Mouse (Mus musculus) embryo, embryonic 11.5 days (tissue): ENCODE results near the gene Ggt7.
A peak's percentile ranks its signal among the peaks of the same experiment; 100 is the strongest.
"Not testable (repeated sequence)": the region's sequence is repeated elsewhere in the genome, so short reads cannot be mapped to it uniquely, and the experiment has no call there.

Source experiments
- DNase-seq: peaks from one replicate; pipeline ENCODE4 v3.0.0-alpha.2; 2012; ENCODE audit warnings: low read depth, low spot score

The Ggt7 gene

DNA sequence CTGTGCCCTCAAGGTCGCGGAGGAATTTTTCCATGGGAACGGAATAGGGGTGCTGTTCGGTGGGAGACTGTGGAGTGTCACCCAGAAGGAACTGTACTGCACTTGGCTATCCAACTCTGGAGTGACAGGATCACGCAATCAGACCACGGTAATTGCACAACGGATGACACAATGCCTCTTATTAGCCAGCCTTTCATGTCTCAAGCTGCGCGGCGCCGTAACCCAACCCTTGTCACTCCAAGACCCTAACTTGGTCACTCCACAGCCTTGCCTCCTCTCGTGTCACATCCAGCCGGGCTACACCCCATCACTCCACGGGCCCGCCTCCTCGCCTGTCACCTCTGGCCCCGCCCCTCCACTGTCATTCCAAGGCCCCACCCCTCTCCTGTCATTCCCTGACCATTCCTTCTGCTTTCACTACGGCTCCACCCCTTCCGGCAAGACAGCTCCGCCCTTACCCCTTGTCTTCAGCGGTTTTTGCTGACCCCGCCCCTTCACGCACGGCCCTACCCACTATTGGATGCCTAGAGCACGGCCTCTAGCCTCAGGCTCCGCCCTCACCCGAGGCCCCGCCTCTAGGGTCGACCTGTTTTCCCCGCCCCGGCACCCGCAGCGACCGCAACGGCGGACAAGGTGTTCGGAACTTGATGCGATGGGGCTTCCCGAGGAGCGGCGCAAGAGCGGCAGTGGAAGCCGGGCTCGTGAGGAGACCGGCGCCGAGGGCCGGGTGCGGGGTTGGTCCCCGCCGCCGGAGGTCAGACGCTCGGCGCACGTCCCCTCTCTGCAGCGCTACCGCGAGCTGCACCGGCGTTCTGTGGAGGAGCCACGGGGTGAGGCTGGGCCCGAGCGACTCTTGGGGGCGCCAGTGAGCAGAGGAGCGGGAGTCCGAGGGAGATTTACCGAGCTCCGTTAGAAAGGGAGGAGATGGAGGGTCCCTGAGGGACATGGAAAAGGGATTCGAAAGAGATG, at the start of gene Ggt7, which contains the start of gene Acss2:
Ggt7 (minus strand) TSS at position 783 of the 969 bp plus-strand sequence.
Acss2 (plus strand) TSS at position 494 of the 969 bp plus-strand sequence.
- DNase-seq: peak; percentile 95

GRCm38 (mm10) chr2:155567751-155568150, 49.7 kb upstream of the Ggt7 start:
- DNase-seq: no peak

GRCm38 (mm10) chr2:155562934-155563333, 44.9 kb upstream of the Ggt7 start:
- no peak for DNase-seq

GRCm38 (mm10) chr2:155562209-155562608, 44.2 kb upstream of the Ggt7 start:
- DNase-seq: no peak

- DNase-seq: no peak
Observed at GRCm38 (mm10) chr2:155554426-155554985, 36.5 kb upstream of the Ggt7 start.

DNA sequence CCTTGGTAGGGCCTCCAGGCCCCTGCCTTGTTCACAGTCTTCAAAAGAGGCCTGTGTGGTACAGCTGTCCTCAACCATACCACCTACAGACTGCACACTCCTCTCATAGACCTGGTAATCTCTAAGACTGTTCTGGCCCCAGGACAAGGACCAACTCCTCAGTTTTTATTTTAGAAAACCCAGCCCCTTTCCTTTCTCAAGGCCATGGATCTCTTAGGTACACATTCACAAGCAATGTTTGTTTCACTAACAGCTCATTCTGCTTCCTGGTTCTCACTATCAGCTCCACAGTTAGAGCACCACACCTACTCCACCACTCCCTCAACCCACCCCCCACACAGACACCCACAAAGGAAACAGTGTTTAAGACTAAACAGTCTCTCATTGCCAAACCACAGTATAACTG, 34.9 kb upstream of the Ggt7 start:
- no peak for DNase-seq

GRCm38 (mm10) chr2:155552336-155552735, 34.3 kb upstream of the Ggt7 start:
- DNase-seq: no peak

- DNase-seq: no peak
Observed at GRCm38 (mm10) chr2:155546955-155547354, 28.9 kb upstream of the Ggt7 start.

- no peak for DNase-seq
Observed at GRCm38 (mm10) chr2:155540822-155541458, 22.9 kb upstream of the Ggt7 start.

DNA sequence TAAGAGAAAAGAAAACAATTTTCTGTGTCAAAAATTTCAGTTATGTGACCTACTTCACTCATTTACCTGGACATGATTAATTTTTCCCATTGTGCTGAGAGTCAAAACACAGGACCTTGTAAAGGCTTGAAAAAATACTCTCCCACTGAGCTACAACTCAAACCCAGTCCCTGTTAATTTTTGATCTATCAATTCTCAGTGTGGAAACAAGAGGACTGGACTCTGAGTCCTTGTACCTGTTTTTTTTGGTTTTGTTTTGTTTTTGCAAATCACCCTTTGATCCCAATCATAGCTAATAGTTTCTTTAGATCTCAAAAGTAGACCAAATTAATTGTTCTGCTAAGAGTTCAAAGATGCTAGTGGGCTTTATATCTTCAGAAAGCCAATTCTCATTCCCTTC, 21.7 kb upstream of the Ggt7 start:
- DNase-seq: no peak

DNA sequence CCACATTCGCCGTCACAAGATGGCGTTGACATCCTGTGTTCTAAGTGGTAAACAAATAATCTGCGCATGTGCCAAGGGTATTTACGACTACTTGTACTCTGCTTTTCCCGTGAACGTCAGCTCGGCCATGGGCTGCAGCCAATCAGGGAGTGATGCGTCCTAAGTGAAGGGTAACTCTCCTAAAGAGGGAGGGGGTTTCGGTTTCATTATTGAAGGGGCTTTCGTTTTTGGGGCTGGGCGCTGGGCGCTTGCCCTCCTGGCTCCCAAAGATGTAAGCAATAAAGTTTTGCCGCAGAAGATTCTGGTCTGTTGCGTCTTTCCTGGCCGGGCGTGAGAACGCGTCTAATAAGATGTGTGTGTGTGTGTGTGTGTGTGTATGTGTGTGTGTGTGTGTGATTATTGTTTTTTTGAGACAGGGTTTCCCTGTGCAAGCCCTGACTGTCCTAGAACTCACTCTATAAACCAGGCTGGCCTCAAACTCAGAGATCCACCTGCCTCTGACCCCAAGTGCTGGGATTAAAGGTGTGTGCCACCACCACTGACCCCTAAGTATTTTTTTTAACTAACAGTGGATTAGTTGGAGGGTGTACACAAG, 20.5 kb upstream of the Ggt7 start:
- DNase-seq: not testable (repeated sequence)

- no peak for DNase-seq
Observed at GRCm38 (mm10) chr2:155537761-155538462, 19.9 kb upstream of the Ggt7 start.

- DNase-seq: no peak
Observed at GRCm38 (mm10) chr2:155536292-155536691, 18.3 kb upstream of the Ggt7 start.

GRCm38 (mm10) chr2:155527367-155527766, 9.3 kb upstream of the Ggt7 start:
- no peak for DNase-seq

GRCm38 (mm10) chr2:155524378-155524777, 6.3 kb upstream of the Ggt7 start:
- DNase-seq: no peak

GRCm38 (mm10) chr2:155523706-155524105, 5.7 kb upstream of the Ggt7 start:
- no peak for DNase-seq

DNA sequence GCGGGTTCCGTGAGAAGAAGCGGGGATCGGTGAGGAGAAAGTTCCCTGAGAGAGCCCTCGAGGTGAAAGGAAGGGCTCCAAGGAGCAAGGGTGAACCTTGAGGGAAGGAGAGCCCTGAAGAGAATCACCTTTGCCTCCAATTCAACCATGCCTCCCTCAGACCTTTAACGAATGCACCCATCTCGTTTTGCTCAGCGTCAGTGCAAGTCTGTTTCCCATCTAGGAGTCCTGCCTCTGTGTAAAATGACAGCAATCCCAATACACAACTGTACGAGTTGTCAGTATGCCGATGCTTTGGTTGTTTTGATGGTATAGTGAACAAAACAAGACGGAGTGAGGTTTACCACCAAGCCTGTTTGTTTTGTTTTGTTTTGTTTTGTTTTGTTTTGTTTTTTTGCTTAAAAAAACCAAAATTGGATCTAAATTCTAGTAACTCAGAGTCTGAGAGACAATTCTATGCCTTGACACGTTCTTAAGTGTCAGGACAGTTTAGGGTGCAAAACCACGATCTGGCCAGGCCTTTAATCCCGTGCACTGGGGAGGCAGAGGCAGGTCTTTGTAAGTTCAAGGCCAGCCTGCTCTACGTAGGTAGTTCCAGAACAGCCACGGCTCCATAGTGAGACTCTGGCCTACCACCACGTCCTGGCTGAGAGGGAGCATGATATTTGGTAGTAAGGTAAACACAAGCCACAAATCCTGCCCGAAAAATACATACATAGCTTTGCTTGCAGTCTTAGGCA, 664 bp upstream of the Ggt7 start:
- no peak for DNase-seq

DNA sequence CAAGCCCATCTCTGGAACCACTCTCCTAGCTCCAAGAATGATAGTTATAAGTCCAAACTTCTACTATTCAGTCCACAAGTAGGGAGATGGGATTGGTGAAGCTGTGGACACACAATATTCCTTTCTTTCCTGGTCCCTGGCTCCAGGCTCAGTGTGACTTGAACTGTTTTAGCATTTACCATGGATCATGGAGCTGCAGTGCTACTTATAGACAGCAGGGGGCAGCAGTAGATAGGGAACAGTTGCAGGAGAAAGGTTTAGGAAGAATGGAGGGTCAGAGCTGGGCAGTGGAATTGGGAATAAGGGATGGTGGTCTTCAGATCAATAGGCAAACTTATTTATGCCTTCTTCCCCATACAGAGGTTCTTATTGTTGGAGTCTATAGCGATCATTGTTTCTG, 2.1 kb downstream of the Ggt7 start:
- DNase-seq: peak; percentile 42

- no peak for DNase-seq
Observed at GRCm38 (mm10) chr2:155514666-155515065, 3.4 kb downstream of the Ggt7 start.

GRCm38 (mm10) chr2:155513543-155513942, 4.5 kb downstream of the Ggt7 start:
- no peak for DNase-seq

GRCm38 (mm10) chr2:155512479-155512878, 5.6 kb downstream of the Ggt7 start:
- DNase-seq: peak; percentile 32
